Mouse (Mus musculus) liver, embryonic 14.5 days (tissue): ENCODE measurements around the gene Slc44a1. TPM values are rescaled to one million over a fixed set of nuclear protein-coding genes. Genes with fewer than 3 reads are reported as not detected.

Experiments
- ATAC-seq: fragments of 200-750 bp; cut with Nextera tagmentation; 2 replicates; pipeline ENCODE4 v1.8.0; 2017; ENCODE audit warnings: moderate number of reproducible peaks, mild to moderate bottlenecking, moderate library complexity; ENCODE audit not compliant: insufficient read depth
- DNase-seq, 3 experiments: peaks; one replicate each; pipeline ENCODE4 v3.0.0-alpha.2; 2012 to 2013; ENCODE audit warnings: low read depth in 3 of 3, low spot score in 3 of 3
- H3K27ac ChIP-seq: fragments of 300-500 bp; sonication (generic); 2 replicates; pipeline ENCODE4 v1.5.1; 2014; ENCODE audit warnings: moderate library complexity, mild to moderate bottlenecking, control low read depth, inconsistent platforms
- H3K27me3 ChIP-seq: fragments of 300-500 bp; sonication (generic); 2 replicates; pipeline ENCODE4 v1.6.1; 2014; ENCODE audit warnings: mild to moderate bottlenecking, low read length, moderate library complexity; ENCODE audit not compliant: control insufficient read depth, insufficient read depth
- H3K36me3 ChIP-seq: fragments of 300-500 bp; sonication (generic); replicated peaks from 2 replicates; pipeline ENCODE4 v1.6.1; 2014; ENCODE audit warnings: low read depth; ENCODE audit not compliant: control insufficient read depth, insufficient read depth
- H3K4me1 ChIP-seq, 2 experiments: fragments of 200-500 bp in 1 of 2; fragments of 300-500 bp in 1 of 2; sonication (generic) in 1 of 2; replicated peaks; 2 replicates each; pipeline ENCODE4 v1.6.1; 2012 to 2014; ENCODE audit warnings: antibody characterized with exemption in 1 of 2, inconsistent platforms in 1 of 2, low read length in 1 of 2; ENCODE audit not compliant: control insufficient read depth in 2 of 2, insufficient read depth in 2 of 2
- H3K4me2 ChIP-seq: fragments of 300-500 bp; sonication (generic); 2 replicates; pipeline ENCODE4 v1.6.1; 2014; ENCODE audit warnings: low read depth, mild to moderate bottlenecking, control low read depth, moderate library complexity
- H3K4me3 ChIP-seq, 2 experiments: fragments of 200-500 bp in 1 of 2; fragments of 300-500 bp in 1 of 2; sonication (generic) in 1 of 2; 2 replicates each; pipeline ENCODE4 v1.5.1; 2012 to 2014; ENCODE audit warnings: low read depth in 2 of 2, low read length in 2 of 2, mild to moderate bottlenecking in 2 of 2, control low read depth in 1 of 2, inconsistent platforms in 1 of 2, moderate library complexity in 1 of 2; ENCODE audit not compliant: insufficient read depth in 1 of 2
- H3K9ac ChIP-seq: fragments of 300-500 bp; sonication (generic); replicated peaks from 2 replicates; pipeline ENCODE4 v1.6.1; 2014; ENCODE audit warnings: mild to moderate bottlenecking, control low read depth, moderate library complexity
- H3K9me3 ChIP-seq: fragments of 300-500 bp; sonication (generic); 2 replicates; pipeline ENCODE4 v1.6.1; 2016; ENCODE audit warnings: low read length, mixed read lengths; ENCODE audit not compliant: control insufficient read depth
- CTCF ChIP-seq: IDR thresholded peaks from 2 replicates; pipeline ENCODE4 v1.5.1; 2016; ENCODE audit warnings: antibody characterized with exemption, low read depth, control low read depth
- EP300 ChIP-seq: IDR thresholded peaks from 2 replicates; pipeline ENCODE4 v1.6.1; 2016; ENCODE audit warnings: antibody characterized with exemption, low read depth
- WGBS: fragments of 180-500 bp; shearing (Covaris S2); extraction: QIAGEN DNeasy Blood & Tissue Kit; methylation state at CpG from one replicate; pipeline ENCODE4 v1.1.7; 2014; ENCODE audit not compliant: insufficient replicate concordance; 5-methylcytosine and 5-hydroxymethylcytosine counted together
- polyA plus RNA-seq, 2 experiments: library from polyadenylated mRNA; depleted of rRNA in 1 of 2; stranded (reverse) in 1 of 2; unstranded in 1 of 2; fragments of >200 nt; fragmentation: Nextera tagmentation in 1 of 2; extraction: Ambion mirVana in 1 of 2; gene quantifications; 2 replicates each; pipeline versions ENCODE4 v1.2.1 to v1.2.3; 2012 to 2014

Slc44a1 gene
- polyA plus RNA-seq, 2 experiments = 7.7 to 12.6 TPM

DNA sequence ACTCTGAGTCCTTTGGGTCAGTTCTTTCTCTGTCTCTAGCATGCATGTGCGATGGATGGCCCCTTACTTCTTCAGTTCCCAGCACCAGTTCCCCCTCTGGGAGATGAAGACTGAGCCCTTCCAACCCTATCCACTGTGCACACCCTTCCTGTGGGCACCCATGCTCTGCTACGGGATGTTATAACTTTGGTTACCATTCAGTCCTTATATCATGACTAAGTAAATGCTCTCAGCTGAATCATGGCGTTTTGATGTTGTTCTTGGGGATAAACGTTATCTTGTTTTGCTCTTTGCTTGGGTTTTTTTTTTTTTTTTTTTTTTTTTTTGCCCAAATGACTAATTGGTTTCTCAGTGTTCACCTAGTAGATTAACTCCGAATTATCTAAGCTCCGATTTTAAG, 16.4 kb downstream of the Slc44a1 start:
- no peaks in the 10 kb centered on the region for H3K27me3 ChIP-seq
- no peak overlapping the region for H3K27ac ChIP-seq
- DNase-seq (no peak), ATAC-seq (peak; percentile 48; the same call in 1 of the 2 replicates)
- WGBS = 38% methylated on average over 6 of the region's 6 CpGs
- peaks cover 0 to 14% of the 10 kb centered on the region in 2 experiments; a peak in 3 of 4 replicates for H3K4me1 ChIP-seq
- no peak overlapping the region for H3K4me2 ChIP-seq
- H3K9me3 ChIP-seq = no peaks in the 10 kb centered on the region
- no peak for TF ChIP-seq CTCF
- TF ChIP-seq EP300 = no peak
- H3K36me3 ChIP-seq = no peaks in the 10 kb centered on the region
- no peak overlapping the region for H3K4me3 ChIP-seq
- no peak overlapping the region for H3K9ac ChIP-seq

DNA sequence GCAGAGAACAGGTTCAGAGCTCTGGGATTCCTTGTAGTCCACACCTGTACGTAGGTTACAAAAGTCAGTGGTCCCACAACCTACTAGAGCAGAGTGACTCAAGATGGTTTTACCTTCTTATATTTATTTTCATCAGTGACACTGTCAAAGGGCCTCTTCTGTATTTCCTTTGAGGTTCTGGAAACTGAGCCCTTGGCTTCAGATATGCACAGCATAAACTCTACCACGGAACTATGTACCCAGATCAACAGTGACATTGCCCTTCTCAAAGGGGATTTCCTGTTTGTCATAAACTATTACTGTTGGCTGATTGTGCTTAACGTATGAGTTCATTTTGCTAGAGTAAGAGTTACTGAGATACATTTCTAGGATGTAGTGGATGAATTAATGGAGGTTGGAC, 18.3 kb downstream of the Slc44a1 start:
- 50% methylated on average over 3 of the region's 3 CpGs for WGBS
- Histone ChIP-seq H3K27me3 (no peaks in the 10 kb centered on the region), H3K27ac (no peak overlapping the region), H3K9ac (no peak overlapping the region), H3K4me2 (no peak overlapping the region), H3K36me3 (no peaks in the 10 kb centered on the region), H3K9me3 (no peaks in the 10 kb centered on the region), H3K4me1 (peaks cover 0 to 13% of the 10 kb centered on the region in 2 experiments; a peak in 3 of 4 replicates), H3K4me3 (no peak overlapping the region)
- ATAC-seq (no peak), DNase-seq (no peak)
- TF ChIP-seq CTCF (no peak), EP300 (no peak)

DNA sequence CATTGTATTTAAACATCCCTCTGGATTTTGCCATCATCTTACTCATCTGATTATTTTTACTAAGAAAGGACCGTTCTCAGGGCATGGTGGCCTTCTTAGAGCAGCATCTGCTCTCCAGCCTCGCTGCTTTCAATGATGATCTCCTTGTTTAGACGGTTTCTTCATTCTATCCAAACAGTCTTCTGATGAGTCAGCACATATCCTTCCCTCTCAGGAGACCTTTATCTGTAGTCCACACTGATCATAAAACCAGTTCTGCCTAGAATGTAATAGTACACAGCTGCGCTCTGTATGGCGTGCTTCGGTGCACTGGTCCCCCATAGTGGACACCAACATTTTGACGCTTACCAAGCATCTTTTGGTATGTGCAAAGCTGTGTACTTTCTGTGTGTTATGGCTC, 19.5 kb downstream of the Slc44a1 start:
- no peak overlapping the region for H3K9ac ChIP-seq
- H3K4me1 ChIP-seq = peaks cover 0 to 12% of the 10 kb centered on the region in 2 experiments; a peak in 3 of 4 replicates
- 0 out of 2 replicates have a peak, but pooled peaks have one; percentile 14 for TF ChIP-seq EP300
- TF ChIP-seq CTCF = no peak
- DNase-seq (no peak), ATAC-seq (peak; percentile 70)
- no peak overlapping the region for H3K4me3 ChIP-seq
- H3K4me2 ChIP-seq = no peak overlapping the region
- no peaks in the 10 kb centered on the region for H3K36me3 ChIP-seq
- H3K27ac ChIP-seq = no peak overlapping the region
- no peaks in the 10 kb centered on the region for H3K27me3 ChIP-seq
- no peaks in the 10 kb centered on the region for H3K9me3 ChIP-seq
- WGBS = 53% methylated on average over 7 of the region's 7 CpGs

DNA sequence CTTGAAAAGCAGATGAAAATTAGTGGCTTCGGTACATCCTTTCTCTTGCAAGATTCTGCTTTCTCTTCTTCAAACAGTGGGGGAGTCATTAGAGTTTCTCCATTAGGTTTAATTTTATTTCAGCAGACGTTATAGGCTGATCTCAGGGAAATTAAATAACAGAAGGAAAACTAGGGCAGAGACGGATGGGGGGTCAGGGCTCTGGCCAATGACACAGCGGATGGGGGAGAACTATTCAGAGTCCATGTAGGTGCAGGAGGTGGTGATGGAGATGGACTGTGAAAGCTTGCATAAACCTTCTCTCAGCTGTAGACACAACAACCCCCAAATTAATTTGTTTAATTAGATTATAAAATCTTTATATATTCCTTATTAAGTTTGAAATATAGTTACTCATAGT, 20.8 kb downstream of the Slc44a1 start:
- ATAC-seq (no peak), DNase-seq (no peak)
- Histone ChIP-seq H3K9me3 (no peaks in the 10 kb centered on the region), H3K4me2 (no peak overlapping the region), H3K27me3 (no peaks in the 10 kb centered on the region), H3K4me3 (no peak overlapping the region), H3K9ac (no peak overlapping the region), H3K36me3 (no peaks in the 10 kb centered on the region), H3K27ac (no peak overlapping the region), H3K4me1 (peaks cover 0 to 12% of the 10 kb centered on the region in 2 experiments; a peak in 3 of 4 replicates)
- TF ChIP-seq EP300 = no peak
- TF ChIP-seq CTCF = no peak
- WGBS = 75% methylated on average over 4 of the region's 4 CpGs

DNA sequence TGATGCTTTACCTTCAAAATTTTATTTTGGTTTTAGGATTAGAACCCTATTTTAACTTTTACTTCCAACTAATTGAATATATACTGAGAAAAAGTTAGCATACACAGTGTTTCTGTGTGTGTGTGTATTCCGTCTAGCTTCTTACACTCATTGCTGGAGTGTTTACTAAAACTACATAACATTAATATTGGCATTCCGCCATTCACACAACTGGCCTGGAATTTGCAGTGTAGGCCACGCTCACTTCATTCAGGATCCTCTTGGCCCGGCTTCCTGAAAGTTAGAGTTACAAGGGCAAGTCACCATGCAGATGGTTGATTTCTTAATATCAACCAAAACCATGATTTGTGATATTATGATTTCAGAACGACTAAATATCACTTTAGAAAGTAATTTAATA, 21.9 kb downstream of the Slc44a1 start:
- no peak for ATAC-seq
- H3K4me3 ChIP-seq = no peak overlapping the region
- no peak overlapping the region for H3K9ac ChIP-seq
- H3K27me3 ChIP-seq = no peaks in the 10 kb centered on the region
- H3K4me2 ChIP-seq = no peak overlapping the region
- WGBS = 66% methylated on average over 5 of the region's 5 CpGs
- TF ChIP-seq EP300 = no peak
- no peak for TF ChIP-seq CTCF
- no peaks in the 10 kb centered on the region for H3K36me3 ChIP-seq
- H3K9me3 ChIP-seq = no peaks in the 10 kb centered on the region
- no peak for DNase-seq
- peaks cover 0 to 10% of the 10 kb centered on the region in 2 experiments; a peak in 3 of 4 replicates for H3K4me1 ChIP-seq
- H3K27ac ChIP-seq = no peak overlapping the region
